Mouse (Mus musculus) A20 (cell line): ENCODE measurements around the gene Zfp653.
"Not testable (repeated sequence)": the region's sequence is repeated elsewhere in the genome, so short reads cannot be mapped to it uniquely, and the experiment has no call there.

Experiments
- DNase-seq: peaks from one replicate; pipeline ENCODE4 v3.0.0-alpha.2; 2011; ENCODE audit warnings: low read depth, low spot score

Gene Zfp653

GRCm38 (mm10) chr9:22070791-22071573 is at the start of gene Zfp653, which contains the start of gene Gm49318:
Zfp653 (minus strand) TSS chr9:22071376.
Gm49318 (minus strand) TSS chr9:22071259.
- peak; percentile 91 for DNase-seq

- DNase-seq, result no peak
Measured at GRCm38 (mm10) chr9:22119543-22119942, 48.4 kb upstream of the Zfp653 start.

- DNase-seq, result peak; percentile 84
Measured at GRCm38 (mm10) chr9:22117754-22118456, 46.7 kb upstream of the Zfp653 start.

- peak; percentile 91 for DNase-seq
Measured at GRCm38 (mm10) chr9:22116740-22117426, 45.7 kb upstream of the Zfp653 start, which contains the start of gene Elof1. Elof1 (minus strand) TSS chr9:22117172.

GRCm38 (mm10) chr9:22116086-22116485 is 44.9 kb upstream of the Zfp653 start:
- no peak for DNase-seq

GRCm38 (mm10) chr9:22115635-22116034 is 44.5 kb upstream of the Zfp653 start:
- DNase-seq, result no peak

GRCm38 (mm10) chr9:22108194-22108593 is 37.0 kb upstream of the Zfp653 start:
- DNase-seq, result no peak

GRCm38 (mm10) chr9:22099922-22100321 is 28.7 kb upstream of the Zfp653 start:
- DNase-seq, result no peak

- no peak for DNase-seq
Measured at GRCm38 (mm10) chr9:22098993-22099696, 28.0 kb upstream of the Zfp653 start, which contains the start of gene Cnn1. Cnn1 (plus strand) TSS chr9:22099216.

- peak; percentile 74 for DNase-seq
Measured at GRCm38 (mm10) chr9:22095854-22096307, 24.7 kb upstream of the Zfp653 start.

GRCm38 (mm10) chr9:22092746-22093145 is 21.6 kb upstream of the Zfp653 start:
- no peak for DNase-seq

- no peak for DNase-seq
Measured at GRCm38 (mm10) chr9:22089986-22090385, 18.8 kb upstream of the Zfp653 start.

- DNase-seq, result no peak
Measured at GRCm38 (mm10) chr9:22089281-22089680, 18.1 kb upstream of the Zfp653 start.

GRCm38 (mm10) chr9:22087034-22087618 is 15.9 kb upstream of the Zfp653 start:
- DNase-seq, result no peak

- DNase-seq, result no peak
Measured at GRCm38 (mm10) chr9:22086012-22086411, 14.8 kb upstream of the Zfp653 start.

- DNase-seq, result peak; percentile 86
Measured at GRCm38 (mm10) chr9:22085022-22085834, 14.1 kb upstream of the Zfp653 start, which contains the start of gene Ecsit. Ecsit (minus strand) TSS chr9:22085438.

- no peak for DNase-seq
Measured at GRCm38 (mm10) chr9:22084667-22085021, 13.5 kb upstream of the Zfp653 start.

GRCm38 (mm10) chr9:22076223-22076622 is 5.0 kb upstream of the Zfp653 start:
- no peak for DNase-seq

GRCm38 (mm10) chr9:22075778-22076177 is 4.6 kb upstream of the Zfp653 start:
- not testable (repeated sequence) for DNase-seq

- no peak for DNase-seq
Measured at GRCm38 (mm10) chr9:22072276-22072675, 1.1 kb upstream of the Zfp653 start.
